Mouse (Mus musculus) adrenal gland, postnatal 25 days (tissue): ENCODE measurements around the gene Sirpb1c. TPM values are rescaled to one million over a fixed set of nuclear protein-coding genes. Genes with fewer than 3 reads are reported as not detected.
"Not testable (repeated sequence)": the region's sequence is repeated elsewhere in the genome, so short reads cannot be mapped to it uniquely, and the experiment has no call there.

Experiments used
- DNase-seq: peaks from one replicate; pipeline ENCODE4 v3.0.0; 2021; ENCODE audit warnings: mixed read lengths
- long read RNA-seq: library from polyadenylated mRNA; stranded (forward); transcript quantifications from one replicate; pipeline ENCODE4 v2.0.0, GENCODE M21; 2021
- total RNA-seq: library from RNA; stranded (reverse); gene quantifications from 2 replicates; pipeline ENCODE4 v1.2.3, GENCODE M21; 2021

Gene Sirpb1c
- total RNA-seq = 0.61 TPM in 1 of 2 replicates, not detected in the other
- long read RNA-seq, partial matches to known transcripts = 0 of 1 reads
- long read RNA-seq, other reads (novel, unspliced or antisense) = 1 of 1 reads

- DNase-seq = not testable (repeated sequence)
These were observed at the start of gene Sirpb1c for GRCm38 (mm10) chr3:15848280-15848679. Gene Sirpb1c, minus strand, starts transcription at chr3:15848528.

- no peak for DNase-seq
These were observed 38.1 kb upstream of the Sirpb1c start for GRCm38 (mm10) chr3:15886380-15886779.

- not testable (repeated sequence) for DNase-seq
These were observed 7.4 kb upstream of the Sirpb1c start for GRCm38 (mm10) chr3:15855773-15856172.

GRCm38 (mm10) chr3:15849922-15850321 is 1.6 kb upstream of the Sirpb1c start:
- DNase-seq = no peak

- DNase-seq = no peak
These were observed 838 bp downstream of the Sirpb1c start for GRCm38 (mm10) chr3:15847332-15848047.

GRCm38 (mm10) chr3:15773642-15774041 is 74.7 kb downstream of the Sirpb1c start:
- DNase-seq = not testable (repeated sequence)

Other genes with a start within 250 kb of the Sirpb1c start
- 0.61 TPM in 1 of 2 replicates, not detected in the other for gene Gm5150, start 157.9 kb upstream of the Sirpb1c start, total RNA-seq